Mouse (Mus musculus) thymus, postnatal 25 days (tissue): ENCODE results near the gene Vmn1r68.

Source experiments
- DNase-seq: peaks from one replicate; pipeline ENCODE4 v3.0.0; 2022

Gene Vmn1r68

DNA sequence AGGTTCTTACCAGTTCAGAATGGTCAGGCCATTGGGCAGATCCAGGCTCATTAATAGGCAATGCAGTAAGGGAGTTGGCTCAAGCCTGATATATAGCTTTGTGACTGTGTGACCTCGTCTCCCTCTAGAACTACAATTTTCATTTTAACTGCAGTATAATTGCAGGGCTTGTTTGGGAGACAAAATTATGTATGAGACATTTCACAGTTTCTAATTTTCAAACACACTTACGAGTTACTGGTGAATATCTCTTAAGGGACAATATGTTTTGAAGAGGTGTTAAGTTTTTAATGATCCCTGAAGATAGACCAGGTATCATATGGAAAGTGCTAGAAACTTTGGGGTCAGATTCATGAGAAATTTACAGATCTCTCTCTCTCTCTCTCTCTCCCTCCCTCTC is at the start of gene Vmn1r68:
Gene Vmn1r68, minus strand, starts transcription at position 101 of the 400 bp plus-strand sequence.
- DNase-seq = no peak

DNA sequence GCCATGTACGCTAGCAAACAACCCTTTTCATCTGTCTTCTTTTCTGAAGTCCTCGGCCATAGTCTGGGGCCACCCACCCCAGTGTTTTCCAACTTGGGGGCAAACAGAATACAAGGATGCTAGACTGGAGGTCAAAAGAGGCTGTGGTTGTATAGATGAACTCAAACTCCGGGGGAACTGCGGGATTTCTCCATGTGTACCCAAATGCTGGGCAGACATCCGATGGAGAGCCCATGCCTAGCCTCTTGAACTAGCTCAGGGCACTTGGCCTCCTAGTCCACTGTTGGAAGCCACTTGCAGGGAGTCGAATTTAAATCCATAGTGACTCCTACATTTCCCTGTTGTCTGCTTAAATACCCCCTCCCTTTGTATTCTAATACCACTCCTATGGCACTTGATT is 62.7 kb downstream of the Vmn1r68 start:
- DNase-seq = no peak

DNA sequence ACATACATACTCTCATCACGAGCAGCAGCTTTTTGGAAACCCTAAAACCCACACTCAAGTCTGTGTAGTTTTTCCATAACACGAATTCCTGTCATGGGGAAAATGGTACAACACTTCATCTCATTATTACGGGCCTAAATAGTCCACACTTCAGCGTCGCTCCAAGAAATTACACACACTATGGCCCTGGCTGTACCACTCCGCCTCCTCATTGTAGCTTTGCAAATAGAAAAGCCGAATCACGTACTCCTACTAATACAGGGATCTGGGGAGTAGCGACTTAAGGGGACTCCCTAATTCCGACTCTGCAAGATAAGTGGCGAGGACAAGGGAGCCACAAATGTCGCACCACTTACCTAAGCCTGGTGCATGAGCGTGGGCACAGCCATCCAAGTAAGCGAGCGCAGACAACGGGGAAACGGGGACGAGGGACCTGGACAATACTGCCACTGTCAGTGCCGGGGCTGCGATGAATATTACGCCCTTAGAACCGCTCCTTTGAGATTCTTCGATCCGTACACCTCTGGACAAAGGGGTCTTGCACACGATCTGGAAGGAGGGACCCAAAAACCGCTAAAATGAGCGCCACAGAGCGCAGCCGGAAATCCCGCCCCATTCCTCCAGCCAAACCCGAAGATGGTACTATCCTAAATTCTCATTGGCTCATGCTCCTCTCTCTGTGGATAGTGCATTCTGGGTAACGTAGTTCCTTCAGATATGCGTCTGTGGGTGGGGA is 63.3 kb downstream of the Vmn1r68 start, which contains the start of gene Zik1:
Gene Zik1, minus strand, starts transcription at position 609 of the 736 bp plus-strand sequence.
- DNase-seq = peak; percentile 66

- no peak for DNase-seq
Observed at GRCm38 (mm10) chr7:10480588-10481233, 77.6 kb downstream of the Vmn1r68 start.

GRCm38 (mm10) chr7:10479813-10480212 is 78.5 kb downstream of the Vmn1r68 start:
- DNase-seq = no peak

DNA sequence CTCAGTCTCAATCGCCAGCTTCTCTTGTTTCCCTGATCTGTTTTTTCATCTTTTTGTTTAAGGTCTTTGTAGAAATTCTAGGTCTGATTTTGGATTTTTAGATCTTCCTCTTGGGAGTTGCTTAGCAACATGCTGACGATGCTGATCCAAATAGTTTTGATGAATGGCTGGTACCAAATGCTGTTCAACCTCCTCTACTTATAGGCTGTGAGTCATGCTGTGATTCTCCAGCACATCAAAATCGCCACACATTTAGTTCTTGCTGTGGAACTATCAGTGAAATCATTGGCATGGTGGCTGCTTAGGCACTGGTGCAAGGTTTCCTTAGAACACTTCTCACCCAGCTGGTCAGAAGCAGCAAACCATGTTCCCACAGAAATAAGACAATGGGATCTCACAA is 100.1 kb downstream of the Vmn1r68 start:
- DNase-seq = no peak
